Mouse (Mus musculus) stomach, postnatal 0 days (tissue): ENCODE results near the gene Cryba4.

ENCODE experiments used
- CTCF ChIP-seq: IDR thresholded peaks from 2 replicates; pipeline ENCODE4 v1.5.1; 2016; ENCODE audit warnings: antibody characterized with exemption, low read depth, mild to moderate bottlenecking, moderate library complexity
- EP300 ChIP-seq: optimal IDR thresholded peaks from 2 replicates; pipeline ENCODE3; 2016; ENCODE audit warnings: antibody characterized with exemption

DNA sequence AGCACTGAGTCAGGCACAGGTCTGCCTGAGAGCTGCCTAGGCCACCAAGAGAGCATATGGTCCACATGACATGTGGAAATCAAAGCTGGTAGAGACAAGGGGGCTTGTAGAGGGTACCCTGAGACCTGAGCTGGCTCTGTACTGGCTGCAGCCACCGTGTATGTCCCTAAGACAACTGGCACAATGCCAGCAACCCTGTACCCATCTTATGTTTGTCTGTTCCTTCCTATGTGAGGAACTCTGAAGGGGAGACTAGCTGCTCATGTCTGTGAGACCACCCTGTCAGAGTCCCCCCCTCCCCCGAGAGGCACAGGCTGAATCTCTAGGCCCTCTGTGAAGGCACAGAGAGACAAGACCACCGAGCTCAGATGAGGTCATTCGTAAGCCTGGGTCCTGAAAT is 33.6 kb downstream of the Cryba4 start:
- no peak for TF ChIP-seq CTCF
- no peak for TF ChIP-seq EP300
